Mouse (Mus musculus): ENCODE results near the gene Rgr. TPM values are rescaled to one million over a fixed set of nuclear protein-coding genes. Genes with fewer than 3 reads are reported as not detected.

Gene Rgr
- polyA plus RNA-seq (2015; fragmentation: Nextera tagmentation; extraction: Ambion mirVana) = not detected in 2 replicates

DNA sequence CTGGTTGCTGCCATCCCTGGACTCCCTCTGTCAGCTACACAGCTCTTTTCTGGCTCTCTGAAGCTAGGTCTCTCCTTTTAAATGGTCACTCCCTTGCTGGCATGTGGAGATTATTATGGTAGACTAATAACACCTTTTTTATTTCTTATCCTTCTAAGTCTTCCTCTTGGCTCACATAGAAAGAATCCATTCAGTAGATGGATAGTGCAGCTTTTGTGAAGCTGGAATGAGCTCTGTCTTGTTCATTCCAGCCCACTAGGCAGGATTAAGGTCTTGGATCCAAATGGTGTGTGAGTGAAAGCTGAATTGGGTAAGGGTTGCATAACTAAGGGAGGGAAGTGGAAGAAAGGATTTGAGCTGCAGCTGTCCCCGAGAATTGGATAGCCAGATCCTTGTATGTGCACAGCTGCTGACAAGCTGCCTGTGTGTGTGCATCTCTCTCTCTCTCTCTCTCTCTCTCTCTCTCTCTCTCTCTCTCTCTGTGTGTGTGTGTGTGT, at the start of gene Rgr:
Gene Rgr (minus strand): TSS at position 51 of the 497 bp plus-strand sequence.

DNA sequence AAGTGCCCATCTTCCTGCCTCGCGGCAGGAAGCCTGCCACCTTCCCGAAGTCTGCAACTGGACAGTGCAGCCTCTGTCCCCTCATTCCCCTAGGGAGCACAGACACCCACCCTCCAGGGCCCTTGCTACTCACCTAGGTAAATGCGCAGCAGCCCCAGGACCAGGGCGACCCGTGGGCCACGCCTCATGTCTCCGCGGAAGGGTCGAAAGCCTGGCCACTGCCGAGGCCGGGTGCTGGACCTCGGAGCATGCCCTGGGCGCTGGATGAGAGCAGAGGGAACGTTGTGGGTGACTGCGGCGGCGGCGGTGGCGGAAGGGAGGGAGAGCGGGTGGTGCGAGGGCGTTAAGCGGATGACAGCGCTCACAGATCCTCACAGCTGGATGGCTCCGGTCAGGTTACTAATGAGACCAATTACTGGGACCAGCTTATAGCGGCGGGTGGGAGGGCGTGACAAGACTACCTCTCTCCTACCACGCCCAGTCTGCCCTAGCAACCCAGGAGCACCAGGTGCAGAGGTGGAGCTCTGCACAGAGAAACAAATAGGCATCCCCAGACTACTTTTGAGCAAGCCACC, 49.3 kb upstream of the Rgr start, which contains the start of gene Cdhr1:
Gene Cdhr1 (minus strand): TSS at position 392 of the 575 bp plus-strand sequence.

DNA sequence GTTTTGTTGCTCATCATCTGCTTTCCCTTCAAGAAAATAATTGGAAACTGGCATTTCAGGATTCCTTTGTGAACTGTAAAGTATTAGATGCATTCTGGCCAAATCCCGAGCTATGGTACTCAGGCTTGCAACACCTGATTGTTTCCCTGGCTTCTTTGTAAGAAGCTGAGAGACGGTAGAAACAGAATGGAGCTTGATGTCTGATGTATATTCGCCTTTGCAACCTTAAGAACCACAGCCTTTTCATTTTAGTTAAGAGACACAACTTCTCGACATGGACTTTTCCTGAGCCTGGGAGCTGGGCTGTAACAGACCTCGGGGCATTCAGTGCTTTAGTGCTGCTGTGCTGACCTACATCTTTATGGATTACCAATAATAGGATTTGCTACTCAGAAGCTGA, 18.9 kb upstream of the Rgr start, which contains the start of gene Lrit2:
Gene Lrit2 (plus strand): TSS at position 301 of the 400 bp plus-strand sequence.

Other genes with a start within 250 kb of the Rgr start
- 26.7 and 27.5 TPM in 2 replicates for gene Ccser2, start 80.2 kb downstream of the Rgr start, polyA plus RNA-seq (2015; fragmentation: Nextera tagmentation; extraction: Ambion mirVana)
- not detected in 2 replicates for gene Lrit1, start 5.9 kb upstream of the Rgr start, polyA plus RNA-seq (2015; fragmentation: Nextera tagmentation; extraction: Ambion mirVana)
- gene Lrit2, start 19.0 kb upstream of the Rgr start, polyA plus RNA-seq (2015; fragmentation: Nextera tagmentation; extraction: Ambion mirVana) = not detected in 2 replicates
- gene Cdhr1, start 49.4 kb upstream of the Rgr start, polyA plus RNA-seq (2015; fragmentation: Nextera tagmentation; extraction: Ambion mirVana) = 0.17 and 0.28 TPM in 2 replicates
- 0.35 and 0.73 TPM in 2 replicates for gene 2610528A11Rik, start 65.1 kb upstream of the Rgr start, polyA plus RNA-seq (2015; fragmentation: Nextera tagmentation; extraction: Ambion mirVana)
- gene Ghitm, start 86.3 kb upstream of the Rgr start, polyA plus RNA-seq (2015; fragmentation: Nextera tagmentation; extraction: Ambion mirVana) = 399 and 535 TPM in 2 replicates

Data from adrenal gland, postnatal 0 days (tissue).